Mouse (Mus musculus): ENCODE results near the gene Fam78a.
"Not testable (repeated sequence)": the region's sequence is repeated elsewhere in the genome, so short reads cannot be mapped to it uniquely, and the experiment has no call there.

Fam78a gene

DNA sequence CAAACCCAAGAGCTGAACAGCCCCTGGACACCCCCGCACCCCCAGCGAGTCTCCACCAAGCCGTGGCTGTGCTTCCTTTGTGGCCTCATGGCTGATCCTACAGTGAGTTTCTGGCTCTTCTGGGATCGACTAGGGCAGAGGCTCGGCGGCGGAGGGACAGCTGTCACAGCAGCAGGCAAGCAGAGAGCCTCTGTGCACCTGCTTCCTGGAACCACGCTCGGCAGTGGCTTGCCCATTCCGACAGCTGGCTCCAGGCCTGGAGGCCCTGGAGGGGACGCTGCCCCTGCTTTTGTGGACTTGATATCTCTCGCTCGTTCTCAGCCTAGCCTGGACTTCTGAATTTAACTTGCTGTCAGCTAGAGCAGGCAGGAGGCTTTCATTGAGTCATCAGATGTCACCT, 19.7 kb downstream of the Fam78a start:
- DNase-seq, result no peak

DNA sequence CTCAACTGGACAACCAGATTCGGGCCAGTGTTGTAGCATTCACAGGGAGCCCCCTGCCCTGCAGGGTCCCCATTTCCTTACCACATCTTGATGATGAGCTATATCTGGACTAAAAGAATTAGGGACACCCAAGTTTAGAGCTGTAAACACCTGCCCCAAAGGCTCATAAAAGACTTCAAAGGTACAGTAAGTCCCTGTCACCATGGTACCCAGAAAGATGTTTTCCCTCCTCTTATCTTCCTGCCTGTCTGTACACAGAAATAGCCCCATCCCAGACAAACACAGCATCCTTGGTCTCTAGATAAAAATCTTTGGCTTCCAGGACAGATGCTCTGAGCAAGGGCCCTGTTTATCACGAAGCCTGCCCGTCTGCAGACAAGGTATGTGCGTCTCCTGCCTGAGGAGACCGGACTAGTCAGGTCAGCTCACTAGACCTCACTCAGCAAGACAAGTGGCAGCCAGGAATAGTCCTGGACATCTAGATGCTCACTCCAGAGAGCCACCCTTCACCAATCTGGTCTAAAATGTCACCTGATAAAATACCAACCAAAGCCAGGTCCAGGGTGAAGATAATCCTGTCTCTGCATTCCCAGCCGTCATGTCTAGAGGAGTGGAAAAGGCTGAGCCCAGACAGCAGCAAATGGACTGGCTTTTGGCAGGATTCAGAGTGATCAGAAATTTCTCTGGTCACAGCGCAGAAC, 21.1 kb downstream of the Fam78a start:
- no peak for DNase-seq

DNA sequence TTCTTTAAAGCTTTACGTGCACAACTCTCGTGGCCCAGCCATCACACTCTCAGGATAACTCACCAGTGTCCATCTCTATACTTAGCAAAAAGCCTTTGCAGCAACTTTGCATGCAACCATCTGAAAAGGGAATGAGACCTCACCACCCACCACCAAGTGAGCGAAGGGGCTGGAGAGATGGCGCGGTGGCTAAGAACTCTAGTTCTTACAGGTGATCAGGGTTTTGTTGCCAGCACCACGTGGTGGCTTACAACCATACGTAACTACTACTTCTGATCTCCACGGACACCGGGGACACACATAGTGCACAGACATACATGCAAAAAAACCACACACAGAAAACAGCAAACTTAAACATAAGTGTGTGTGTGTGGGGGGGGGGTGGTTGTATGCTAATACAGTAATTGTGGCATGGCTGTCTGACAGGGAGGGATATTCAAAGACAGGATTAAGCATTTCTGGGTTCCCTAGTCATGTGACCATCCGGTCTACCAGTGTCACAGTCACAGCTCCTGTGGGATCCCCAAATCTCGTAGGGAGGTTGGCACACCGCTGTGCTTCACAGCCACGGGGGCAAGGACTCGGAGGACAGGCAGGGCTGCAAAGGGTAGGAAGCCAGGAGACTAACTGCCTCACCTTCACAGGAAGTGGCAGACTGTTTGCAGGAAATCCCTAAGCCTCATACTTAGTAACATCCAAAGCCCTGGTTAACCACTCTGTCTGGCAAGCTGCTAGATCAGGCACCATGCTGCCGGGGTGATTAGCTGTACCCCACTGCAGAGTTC, 21.8 kb downstream of the Fam78a start:
- no peak for DNase-seq

DNA sequence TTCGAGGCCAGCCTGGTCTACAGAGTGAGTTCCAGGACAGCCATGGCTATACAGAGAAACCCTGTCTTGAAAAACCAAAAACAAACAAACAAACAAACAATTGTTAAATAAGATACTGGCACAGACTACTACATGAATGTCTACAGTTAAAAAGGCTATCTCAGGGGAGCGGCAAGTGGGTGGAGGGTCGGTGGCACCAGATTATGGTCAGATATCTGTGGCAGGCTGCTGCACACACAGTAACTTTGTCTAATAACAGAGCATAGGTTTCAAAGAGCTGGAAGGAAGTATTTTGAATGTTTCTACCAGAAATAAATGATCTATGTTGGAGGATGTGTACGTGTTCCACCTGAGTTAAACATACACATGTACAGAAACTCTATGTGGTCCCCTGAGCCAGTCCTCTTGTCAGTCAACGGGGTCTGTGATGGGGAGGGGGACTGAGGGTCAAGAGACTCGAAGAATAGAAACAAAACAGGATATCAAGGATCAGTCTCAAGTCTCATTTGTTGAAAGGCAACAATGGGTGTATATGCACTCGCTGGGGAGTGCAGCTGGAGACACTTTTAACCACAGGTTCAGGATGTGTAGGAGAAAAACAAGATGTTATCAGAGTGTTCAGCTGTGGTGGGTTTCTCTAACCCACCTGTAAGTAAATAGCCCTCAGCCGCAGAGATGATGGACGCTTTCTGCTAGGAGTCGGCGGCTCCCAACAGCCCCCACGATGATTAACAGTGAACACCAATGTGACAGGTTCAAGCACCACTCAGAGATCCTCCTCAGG, 22.7 kb downstream of the Fam78a start:
- DNase-seq, result no peak

DNA sequence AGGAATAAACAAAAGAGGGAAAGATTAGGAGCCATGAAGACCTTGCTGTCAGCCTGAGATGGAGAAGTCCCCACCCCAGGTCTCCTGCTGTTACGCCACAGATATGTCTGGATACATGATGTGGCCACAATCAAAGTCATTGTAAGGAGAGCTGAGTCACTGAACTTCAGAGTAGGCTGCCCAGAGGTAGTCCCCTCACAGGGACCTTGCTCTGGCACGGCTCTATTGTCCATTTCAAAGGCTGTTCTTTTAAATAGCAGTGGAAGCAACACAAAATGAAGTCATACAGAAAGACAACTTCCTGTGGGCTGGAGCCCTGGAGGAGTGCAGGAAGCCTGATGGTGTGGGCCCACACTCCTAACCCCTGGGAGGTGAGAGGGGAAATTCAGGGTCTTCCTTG, 23.5 kb downstream of the Fam78a start:
- DNase-seq, result no peak

DNA sequence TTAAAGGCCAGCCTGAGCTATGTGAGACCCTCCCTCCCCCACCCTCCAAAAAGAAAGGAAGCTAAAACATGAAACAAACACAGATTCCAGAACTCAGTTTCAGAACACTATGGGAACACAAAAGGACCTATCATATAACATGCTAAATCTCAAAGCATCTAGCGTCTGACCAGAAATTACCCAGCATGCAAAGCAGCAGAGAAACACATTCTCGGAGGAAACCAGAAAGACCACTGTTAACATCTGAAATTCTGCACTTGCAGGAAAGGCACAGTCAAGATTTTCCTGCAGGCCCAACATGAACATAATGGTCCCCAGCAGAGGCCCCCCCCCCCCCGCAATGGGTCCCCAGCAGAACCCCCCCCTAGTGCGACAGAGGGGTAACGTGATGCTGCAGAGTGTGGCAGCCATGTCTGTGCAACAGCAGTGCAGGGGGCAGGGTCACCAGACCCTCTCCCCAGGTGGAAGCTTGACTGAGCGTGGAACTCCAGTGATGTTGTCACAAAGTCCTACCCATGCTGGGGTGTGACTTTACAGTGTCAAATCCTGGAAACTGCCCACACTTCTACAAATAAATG, 24.3 kb downstream of the Fam78a start:
- DNase-seq, result no peak

DNA sequence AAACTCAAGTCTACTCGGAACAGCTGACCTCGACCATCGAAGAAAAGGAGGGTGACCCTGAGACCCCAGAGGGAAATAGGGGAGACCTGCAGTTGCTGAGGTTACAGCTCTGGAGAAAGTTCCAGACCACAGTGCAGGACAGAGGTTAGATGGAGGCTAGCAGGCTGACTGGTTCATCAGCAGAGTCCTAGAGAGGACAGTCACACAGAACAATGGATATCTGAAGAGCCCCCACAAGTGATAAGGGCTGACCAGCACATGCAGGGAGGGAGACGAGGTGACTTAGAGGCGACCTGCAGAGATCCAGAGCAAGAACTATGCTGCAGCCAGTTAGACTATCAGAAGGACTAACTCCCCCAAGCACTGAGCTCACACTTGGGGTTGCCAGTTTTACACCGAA, 25.0 kb downstream of the Fam78a start:
- no peak for DNase-seq

DNA sequence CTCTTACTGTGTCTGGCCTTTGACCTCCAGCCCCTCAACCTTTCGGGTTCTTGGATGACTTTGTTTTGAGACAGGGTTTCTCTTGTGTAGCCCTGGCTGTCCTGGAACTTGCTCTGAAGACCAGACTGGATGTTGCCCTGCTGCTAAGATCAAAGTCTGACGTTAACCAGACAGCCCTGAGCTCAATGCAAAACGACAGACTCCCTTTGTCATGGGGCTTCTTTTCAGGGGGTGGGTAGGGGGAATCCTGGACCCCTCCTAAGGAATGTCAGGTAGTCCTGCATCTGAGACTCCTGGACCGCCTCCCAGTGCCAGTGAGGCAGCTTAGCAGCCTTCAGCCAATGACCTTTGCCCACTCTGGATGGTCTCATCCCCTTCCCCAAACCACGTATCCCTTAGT, 25.9 kb downstream of the Fam78a start:
- no peak for DNase-seq

DNA sequence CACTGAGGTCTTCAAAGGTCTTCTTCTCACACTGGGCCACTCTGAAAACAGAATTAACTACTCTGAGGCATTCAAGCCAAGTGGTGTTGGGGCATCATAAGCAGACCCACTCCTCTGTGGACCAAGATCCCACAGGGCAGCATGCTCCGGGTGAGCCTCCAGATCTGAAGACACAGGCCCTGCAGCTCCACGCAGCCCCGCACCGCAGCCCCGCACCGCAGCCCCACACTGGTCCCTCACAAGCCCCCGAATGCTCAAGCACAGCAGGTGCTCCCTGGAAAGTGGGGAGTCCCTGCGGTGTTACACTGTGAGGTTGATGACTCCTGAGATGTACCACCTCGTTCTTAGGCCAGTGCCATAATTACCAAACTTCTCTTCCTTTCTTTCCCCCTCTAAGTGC, 26.4 kb downstream of the Fam78a start:
- DNase-seq, result no peak

DNA sequence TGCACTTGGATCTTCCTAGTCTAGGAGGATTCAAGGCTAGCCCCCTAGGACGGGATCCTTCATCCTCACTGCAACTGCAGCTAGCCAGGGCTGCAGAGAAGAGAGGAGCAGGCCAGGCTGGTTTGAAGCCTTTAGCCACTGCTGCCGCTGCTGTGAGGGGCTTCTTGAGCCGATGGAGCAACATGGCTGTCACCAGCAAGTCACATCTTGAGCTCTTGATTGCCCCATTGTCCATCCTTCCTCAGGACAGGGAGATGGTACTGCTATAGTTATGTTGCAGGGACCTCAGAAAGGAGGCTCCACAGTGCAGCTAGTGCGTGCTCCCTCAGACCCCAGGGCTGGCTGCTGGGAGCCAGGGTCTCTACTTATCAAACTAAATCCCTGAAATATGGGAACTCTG, 26.9 kb downstream of the Fam78a start:
- no peak for DNase-seq

DNA sequence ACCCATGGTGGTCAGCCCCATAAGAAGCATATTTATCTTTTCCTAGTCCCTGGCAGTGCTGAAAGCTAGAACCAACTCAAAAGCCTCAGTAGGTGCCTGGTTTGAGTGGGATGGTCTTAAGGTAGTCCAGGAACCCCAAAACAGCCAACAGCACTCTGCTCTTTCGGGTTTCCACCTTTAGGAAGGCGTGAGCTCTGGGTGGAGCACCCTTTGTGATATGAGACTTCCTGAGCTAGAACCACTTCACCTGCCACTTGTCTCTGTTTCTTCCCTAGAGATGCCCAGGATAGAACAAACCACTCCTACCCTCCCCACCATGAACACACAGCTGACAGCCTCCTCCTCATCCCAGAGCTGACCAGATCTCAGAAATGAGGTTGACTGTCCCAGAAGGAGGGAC, 27.3 kb downstream of the Fam78a start:
- no peak for DNase-seq

DNA sequence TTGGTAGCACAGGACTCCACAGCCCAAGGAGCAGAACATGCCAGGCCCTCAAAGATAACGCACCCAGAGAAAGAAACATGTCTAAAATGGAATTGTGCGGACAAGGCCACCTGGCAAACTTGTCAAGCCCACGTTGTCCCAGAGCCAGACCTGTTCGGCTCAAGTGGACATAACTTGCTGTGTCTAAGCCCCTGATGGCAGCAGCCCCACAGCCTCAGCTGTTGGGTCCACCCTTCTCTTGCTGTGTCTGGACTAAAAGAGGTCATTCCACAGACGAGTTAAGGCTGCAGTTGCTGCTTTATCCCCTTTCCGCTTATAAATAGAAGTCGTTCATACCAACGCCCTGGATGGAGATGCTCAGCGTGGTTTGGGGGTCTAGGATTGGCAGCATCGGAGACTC, 28.1 kb downstream of the Fam78a start:
- DNase-seq, result no peak

DNA sequence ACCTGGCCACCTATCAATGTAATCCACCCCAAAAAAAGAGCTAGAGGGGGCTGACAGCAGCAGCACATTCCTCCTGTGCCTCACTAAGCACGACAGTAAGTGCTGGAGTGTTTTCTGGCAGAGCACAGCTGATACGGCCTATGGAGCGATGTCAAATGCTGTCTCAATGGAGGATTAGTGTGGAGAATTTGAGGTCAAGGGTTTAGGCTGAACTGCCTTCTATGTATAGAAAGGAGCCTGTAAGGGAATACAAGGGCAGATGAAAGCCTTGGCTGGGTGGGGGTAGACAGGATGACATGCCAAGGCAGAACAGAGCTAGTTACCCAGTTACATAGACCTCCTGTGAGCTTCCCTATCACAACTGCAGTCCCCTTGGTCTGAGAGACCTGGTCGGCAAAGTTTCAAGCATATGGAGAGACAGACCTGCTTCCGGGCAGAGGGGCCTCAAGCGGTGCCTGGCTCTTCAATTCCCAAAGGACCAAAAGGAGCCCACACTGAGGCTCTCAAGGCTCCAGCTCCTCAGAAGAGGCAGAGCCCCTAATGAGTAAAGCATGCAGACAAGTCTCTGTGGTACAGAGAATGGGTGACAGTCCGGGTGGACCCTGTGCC, 29.2 kb downstream of the Fam78a start:
- DNase-seq, result no peak

DNA sequence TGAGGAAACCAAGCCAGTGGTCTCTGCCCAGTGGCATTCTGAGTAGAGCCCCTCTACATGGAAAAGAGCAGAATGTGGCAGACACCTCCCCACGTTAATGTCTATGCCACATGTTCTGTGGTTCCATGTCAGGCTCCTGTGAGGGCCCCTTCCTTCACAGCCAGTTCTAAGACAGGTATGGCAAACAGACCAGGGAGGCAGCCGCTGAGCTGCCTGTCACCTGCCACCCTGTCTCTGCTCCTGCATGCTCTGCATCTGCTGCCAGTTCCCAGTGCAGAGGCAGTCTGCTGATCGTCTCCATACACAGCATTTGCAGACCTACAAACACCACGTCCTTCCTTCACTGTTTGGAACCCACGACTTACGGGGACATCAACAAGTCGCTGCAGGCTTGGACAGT, 32.2 kb downstream of the Fam78a start:
- DNase-seq, result no peak

DNA sequence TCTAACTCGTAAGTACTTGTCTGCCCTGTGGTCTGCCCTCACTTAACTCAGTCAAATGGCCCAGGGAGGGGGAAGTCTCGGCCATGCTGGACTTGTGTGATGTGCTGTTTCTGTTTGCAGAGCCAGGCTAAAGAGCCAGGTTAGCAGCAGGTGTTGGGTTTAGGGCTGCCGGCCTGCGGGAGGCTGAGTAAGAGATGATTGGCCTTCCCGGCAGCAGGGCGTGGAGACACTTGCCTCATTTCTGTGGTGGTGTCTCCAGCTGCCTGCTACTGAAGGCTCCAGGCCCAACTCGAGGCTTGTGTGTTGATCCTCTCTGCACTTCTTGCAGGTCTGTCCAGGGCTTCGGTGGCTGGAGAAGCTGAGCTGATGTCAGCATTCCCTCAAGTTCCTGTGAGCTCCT, 32.9 kb downstream of the Fam78a start:
- DNase-seq, result no peak

DNA sequence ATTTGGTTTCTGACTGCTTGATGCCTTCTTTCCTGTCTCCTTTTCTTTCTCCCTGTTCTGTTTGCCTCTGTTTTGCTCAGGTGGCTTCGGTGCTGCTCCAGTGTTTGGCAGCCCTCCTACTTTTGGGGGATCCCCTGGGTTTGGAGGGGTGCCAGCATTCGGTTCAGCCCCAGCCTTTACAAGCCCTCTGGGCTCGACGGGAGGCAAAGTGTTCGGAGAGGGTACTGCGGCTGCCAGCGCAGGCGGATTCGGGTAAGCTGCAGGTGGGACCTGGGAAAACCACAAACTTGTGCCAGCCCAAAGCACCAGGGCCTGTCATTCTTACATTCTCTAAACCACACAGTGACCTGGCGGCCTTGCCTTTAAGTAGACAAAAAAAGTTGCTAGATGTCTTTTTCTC, 37.3 kb downstream of the Fam78a start:
- no peak for DNase-seq

DNA sequence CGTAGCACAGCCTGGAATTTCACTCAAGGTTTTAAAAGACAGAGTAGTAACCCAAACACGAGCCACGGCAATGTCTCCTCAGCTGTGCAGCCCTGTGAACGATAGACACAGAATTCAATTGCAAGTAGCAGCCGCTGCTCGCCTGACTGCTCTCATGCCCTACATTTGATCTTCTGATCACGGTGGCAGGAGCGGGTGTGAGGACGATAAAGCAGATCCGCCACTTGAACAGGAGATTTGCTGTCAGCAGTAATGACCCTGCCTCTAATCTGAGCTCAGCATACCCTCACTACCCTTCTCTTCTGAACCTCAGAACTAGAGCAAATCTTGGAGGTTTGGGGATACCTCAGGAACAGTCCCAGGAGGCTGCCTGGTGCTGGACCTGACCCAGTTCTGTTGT, 38.6 kb downstream of the Fam78a start:
- no peak for DNase-seq

DNA sequence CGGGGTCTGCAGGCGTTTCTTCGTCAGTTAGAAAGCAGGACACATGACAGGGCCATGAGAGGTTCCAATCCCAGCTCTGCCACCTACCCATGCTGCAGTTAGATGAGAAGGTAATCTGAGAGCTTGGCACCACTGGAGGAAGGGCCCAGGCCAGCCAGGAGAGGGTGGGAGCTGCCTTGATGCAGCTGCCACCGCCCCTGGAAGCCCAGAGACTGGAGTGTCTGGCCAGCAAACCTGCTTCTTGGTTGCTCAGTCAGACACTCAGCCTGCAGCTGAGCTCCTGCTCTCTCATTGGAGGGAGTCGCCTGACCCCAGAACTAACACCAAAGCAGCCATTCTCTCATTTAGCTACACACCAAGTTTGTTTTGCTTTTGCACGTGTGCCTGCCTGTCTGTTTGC, 39.3 kb downstream of the Fam78a start:
- no peak for DNase-seq

DNA sequence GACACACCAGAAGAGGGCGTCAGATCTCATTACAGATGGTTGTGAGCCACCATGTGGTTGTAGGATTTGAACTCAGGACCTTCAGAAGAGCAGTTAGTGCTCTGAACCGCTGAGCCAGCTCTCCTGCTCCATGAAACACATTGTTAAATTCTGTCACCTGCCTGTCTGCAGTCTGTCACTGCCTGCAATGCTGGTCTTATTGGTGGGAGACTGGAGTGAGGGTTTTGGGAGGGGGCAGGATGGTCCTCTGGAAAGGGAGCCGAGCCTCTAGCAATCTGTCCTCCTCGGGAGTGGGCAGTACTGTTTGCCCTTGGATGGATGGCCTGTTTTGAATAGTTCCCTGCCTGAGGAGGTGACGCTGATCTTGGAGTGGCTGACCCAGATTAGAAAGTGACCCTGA, 40.8 kb downstream of the Fam78a start:
- no peak for DNase-seq

DNA sequence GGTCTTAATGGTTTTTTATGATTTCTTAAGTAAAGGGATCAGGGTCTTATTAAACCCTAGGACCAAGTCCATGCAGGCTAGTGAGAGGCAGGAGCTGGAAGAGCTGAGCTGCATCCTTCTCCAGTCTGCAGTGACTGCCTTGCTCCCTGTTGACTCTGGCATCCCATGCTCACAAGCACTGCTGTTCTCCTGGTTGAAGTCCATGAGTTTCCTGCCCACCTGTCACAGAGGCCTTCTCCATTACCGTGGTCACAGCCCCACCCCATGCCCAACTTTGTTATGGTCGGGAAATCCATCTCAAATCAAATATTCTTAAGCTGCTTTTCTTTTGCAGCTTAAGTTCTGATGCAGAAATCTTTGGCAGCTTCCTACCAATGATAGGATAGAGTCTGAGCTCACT, 43.6 kb downstream of the Fam78a start:
- no peak for DNase-seq

DNA sequence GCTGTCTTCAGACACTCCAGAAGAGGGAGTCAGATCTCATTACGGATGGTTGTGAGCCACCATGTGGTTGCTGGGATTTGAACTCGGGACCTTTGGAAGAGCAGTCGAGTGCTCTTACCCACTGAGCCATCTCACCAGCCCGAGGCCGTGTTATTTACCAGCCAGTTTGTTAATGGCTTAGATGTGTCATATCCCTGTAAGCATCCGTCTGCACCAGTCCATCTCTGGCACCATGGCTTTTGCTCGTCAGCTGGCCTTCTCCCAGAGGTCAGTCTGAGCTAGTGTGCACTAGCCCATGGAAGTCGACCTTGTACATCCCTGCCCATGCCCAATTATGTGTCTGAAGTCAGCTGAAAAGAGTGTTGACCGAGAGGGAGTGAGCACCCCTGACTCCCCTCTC, 44.0 kb downstream of the Fam78a start:
- not testable (repeated sequence) for DNase-seq

DNA sequence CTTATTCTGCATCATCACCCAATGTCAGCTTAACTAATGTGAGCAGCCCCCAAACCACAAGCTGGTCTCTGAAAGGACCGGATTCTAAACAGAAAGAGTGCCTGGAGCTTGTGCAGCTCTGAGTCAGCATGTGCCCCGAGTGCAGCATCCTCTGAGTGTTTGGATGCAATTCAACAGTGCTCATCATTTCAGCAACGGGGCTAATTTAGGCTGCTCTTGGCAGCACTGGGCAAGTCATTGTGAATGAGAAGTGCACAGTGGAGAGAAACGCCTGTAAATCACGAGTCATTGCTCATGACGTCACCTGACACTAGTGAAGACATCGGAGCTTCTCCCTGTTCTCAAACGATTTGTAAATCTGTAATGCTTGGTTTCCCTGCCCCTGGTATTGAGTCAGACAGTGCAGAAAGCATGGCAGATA, 46.0 kb downstream of the Fam78a start:
- no peak for DNase-seq

DNA sequence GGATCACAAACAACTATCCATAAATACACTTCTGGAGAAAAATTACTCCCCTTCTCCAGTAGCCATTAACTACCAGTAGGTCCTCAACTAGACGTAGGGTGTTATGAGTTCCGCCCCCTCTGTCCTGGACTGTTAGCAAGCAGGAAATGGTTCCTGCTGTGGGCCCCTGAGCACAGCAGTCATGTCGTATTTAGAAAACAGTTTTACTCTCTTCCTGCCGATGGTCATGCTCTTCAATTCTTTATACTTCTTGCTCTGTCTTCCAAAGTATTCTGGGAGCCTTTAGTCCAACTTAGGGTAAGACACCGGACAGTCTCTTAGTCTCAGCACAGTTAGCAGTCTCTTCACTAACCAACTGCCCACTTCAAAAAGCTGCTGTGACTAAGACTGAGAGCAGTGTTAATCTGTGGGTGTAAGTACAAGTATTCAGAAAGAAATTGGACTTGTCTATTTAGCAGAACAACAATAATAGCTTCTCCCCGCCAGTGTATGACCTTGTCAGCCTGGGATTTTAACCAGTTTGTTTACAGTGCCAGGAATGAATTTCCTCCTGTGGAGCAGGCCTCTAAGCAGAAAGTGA, 47.3 kb downstream of the Fam78a start:
- no peak for DNase-seq

Data from lung, postnatal 14 days (tissue).